9 mouse cellular contexts compared by ENCODE assay signal in genomic region chr4:105070982-105071381, GRCm38 (mm10). TPM values are rescaled to one million over a fixed set of nuclear protein-coding genes. Genes with fewer than 3 reads are reported as not detected.
A peak's percentile ranks its signal among the peaks of the same experiment; 100 is the strongest.
DNase-seq lines count a peak whose midpoint lies in the region.
"Had no signal": no experiment of that assay in that cellular context is flagged by ENCODE, and none has a peak within 500 bp of the region (broad histone marks: within the 10 kb centered on the region; RNA-seq: fewer than 3 reads in every experiment).

No protein-coding gene starts in this region.

- H3K9me3 ChIP-seq in heart, embryonic 10.5 days: no peaks in the 10 kb centered on the region
- H3K9me3 ChIP-seq: neural tube, embryonic 13.5 days had no signal

- no peak overlapping the region for H3K27ac ChIP-seq in heart, embryonic 10.5 days
- H3K27ac ChIP-seq: neural tube, embryonic 13.5 days had no signal

- peak; percentile 94 for DNase-seq in heart, adult 11 months
- no peak for DNase-seq in heart, embryonic 10.5 days (ENCODE audit: low spot score)
- peak; percentile 90 for DNase-seq in cerebellum, adult 18-20 months
- peak; percentile 70 for DNase-seq in gastrocnemius, postnatal 10 days
- peak; percentile 91 for DNase-seq in kidney, adult 11 months
- DNase-seq in left cerebral cortex, postnatal 25 days (ENCODE audit: low spot score in 2 of 2): peak; percentile 51 to 77
- DNase-seq in ovary, postnatal 14 days (ENCODE audit: low spot score): peak; percentile 45
- DNase-seq in thymus, postnatal 0 days (ENCODE audit: low spot score): peak; percentile 43

- intact Hi-C loops in left cerebral cortex, postnatal 25 days (cut with DNase I): no loop called here

- H3K4me1 ChIP-seq in heart, embryonic 10.5 days: peaks cover 9% of the 10 kb centered on the region; the same call in 1 of the 2 replicates
- H3K4me1 ChIP-seq: neural tube, embryonic 13.5 days had no signal

- 41% methylated on average over 3 of the region's 3 CpGs for WGBS in heart, embryonic 10.5 days

- H3K4me3 ChIP-seq in heart, embryonic 10.5 days: no peak overlapping the region
- H3K4me3 ChIP-seq: neural tube, embryonic 13.5 days had no signal

- H3K27me3 ChIP-seq in heart, embryonic 10.5 days (ENCODE audit: insufficient read depth, poor library complexity, severe bottlenecking): no peaks in the 10 kb centered on the region
- H3K27me3 ChIP-seq: neural tube, embryonic 13.5 days had no signal

- no peaks in the 10 kb centered on the region for H3K36me3 ChIP-seq in heart, embryonic 10.5 days
- H3K36me3 ChIP-seq: neural tube, embryonic 13.5 days had no signal

RNA-seq across cellular contexts. Expression of gene Prkaa2, which starts 38.7 kb away (rescaled TPM):
- 21.2 and 40.2 TPM in 2 replicates for polyA plus RNA-seq in heart, embryonic 10.5 days (2016; fragmentation: Nextera tagmentation; extraction: Ambion mirVana)
- 10 to 100 TPM; 75.4 to 83.6 TPM for total RNA-seq in gastrocnemius, postnatal 10 days (2021)
- 10 to 100 TPM; 31.0 to 31.6 TPM for total RNA-seq in left cerebral cortex, postnatal 25 days (2021)
- polyA plus RNA-seq in thymus, postnatal 0 days (2015; fragmentation: Nextera tagmentation; extraction: Ambion mirVana): 0.77 and 0.94 TPM in 2 replicates
